Comparison of ENCODE assay signal across 18 mouse cellular contexts in the genomic region with DNA sequence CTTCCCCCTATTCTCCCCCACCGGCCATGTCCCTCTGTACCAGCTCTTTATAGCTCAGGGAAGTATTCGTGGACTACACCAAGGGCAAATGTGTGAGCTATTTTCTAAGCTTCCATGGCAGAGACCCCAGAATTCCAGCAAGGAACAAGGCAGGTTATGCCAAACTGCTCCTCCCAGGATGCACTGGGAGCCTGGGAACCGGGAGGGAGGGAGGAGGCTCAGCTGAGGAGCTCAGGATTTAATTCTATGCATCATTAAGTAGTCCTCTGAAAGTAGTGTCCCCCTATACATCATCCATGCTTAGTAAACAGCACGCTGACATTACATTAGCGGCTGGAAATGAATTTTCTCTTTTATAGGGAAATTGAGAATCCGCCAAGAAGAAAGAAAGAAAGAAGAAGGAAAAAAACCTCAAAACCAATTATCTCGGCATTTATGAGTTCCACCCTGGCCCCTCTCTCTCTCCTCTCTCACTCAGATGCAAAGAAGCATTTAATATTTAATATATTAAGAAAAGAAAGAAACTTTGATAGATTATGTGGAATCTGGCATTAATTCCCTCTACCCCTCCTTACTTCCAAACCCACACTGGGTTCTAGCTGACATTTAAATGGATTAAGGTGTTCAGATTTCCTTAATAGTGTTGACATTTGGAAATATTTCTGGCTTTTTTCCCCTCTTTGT.
DNase-seq lines count a peak whose midpoint lies in the region; ATAC-seq and TF ChIP-seq lines count a peak whose summit lies in the region.
"Had no signal": no experiment of that assay in that cellular context is flagged by ENCODE, and none has a peak within 500 bp of the region (broad histone marks: within the 10 kb centered on the region; RNA-seq: fewer than 3 reads in every experiment).

No protein-coding gene starts in this region.

- no peak for TF ChIP-seq CTCF in heart, adult 2 months (IDR thresholded peaks at IDR 0.05)

- no peak overlapping the region for H3K27ac ChIP-seq in forebrain, embryonic 15.5 days (replicated peaks)
- no peak overlapping the region for H3K27ac ChIP-seq in forebrain, embryonic 10.5 days
- H3K27ac ChIP-seq in midbrain, embryonic 11.5 days (ENCODE audit: low read depth, low read length), result no peak overlapping the region
- H3K27ac ChIP-seq in midbrain, embryonic 10.5 days (replicated peaks), result no peak overlapping the region
- no peak overlapping the region for H3K27ac ChIP-seq in midbrain, embryonic 12.5 days (replicated peaks)
- H3K27ac ChIP-seq in neural tube, embryonic 15.5 days (replicated peaks), result peak overlapping the region; percentile 63
- H3K27ac ChIP-seq in heart, adult 2 months, result no peak overlapping the region
- H3K27ac ChIP-seq: embryonic facial prominence, embryonic 13.5 days; limb, embryonic 15.5 days; lung, embryonic 15.5 days had no signal

- H3K4me1 ChIP-seq in forebrain, embryonic 15.5 days, result 0 out of 2 replicates have a peak, but pooled peaks cover 8% of the 10 kb centered on the region
- peaks cover 3% of the 10 kb centered on the region; the same call in 1 of the 2 replicates for H3K4me1 ChIP-seq in forebrain, embryonic 10.5 days
- no peaks in the 10 kb centered on the region for H3K4me1 ChIP-seq in midbrain, embryonic 11.5 days (ENCODE audit: control insufficient read depth, insufficient read depth, low read length)
- peaks cover 3% of the 10 kb centered on the region for H3K4me1 ChIP-seq in midbrain, embryonic 10.5 days
- no peaks in the 10 kb centered on the region for H3K4me1 ChIP-seq in midbrain, embryonic 12.5 days
- H3K4me1 ChIP-seq in neural tube, embryonic 15.5 days, result peaks cover 18% of the 10 kb centered on the region; the same call in 1 of the 2 replicates
- H3K4me1 ChIP-seq in heart, adult 2 months (ENCODE audit: control insufficient read depth, insufficient read depth, low read length), result no peaks in the 10 kb centered on the region
- H3K4me1 ChIP-seq: limb, embryonic 15.5 days; lung, embryonic 15.5 days had no signal

- TF ChIP-seq EP300 in heart, adult 2 months (IDR thresholded peaks at IDR 0.05; ENCODE audit: insufficient read depth, low read depth, low read length), result no peak

- no peak for TF ChIP-seq POLR2A in heart, adult 2 months (IDR thresholded peaks at IDR 0.05; ENCODE audit: insufficient read depth, low read depth, low read length)

- WGBS in forebrain, embryonic 15.5 days, result 36% methylated on average over 7 of the region's 7 CpGs
- 59% methylated on average over 7 of the region's 7 CpGs for WGBS in forebrain, embryonic 10.5 days
- 61% methylated on average over 7 of the region's 7 CpGs for WGBS in midbrain, embryonic 11.5 days
- 60% methylated on average over 7 of the region's 7 CpGs for WGBS in midbrain, embryonic 10.5 days
- 57% methylated on average over 7 of the region's 7 CpGs for WGBS in midbrain, embryonic 12.5 days
- 23% methylated on average over 7 of the region's 7 CpGs for WGBS in neural tube, embryonic 15.5 days
- 53% methylated on average over 7 of the region's 7 CpGs for WGBS in heart, adult 2 months

- H3K79me2 ChIP-seq in heart, adult 2 months (replicated peaks; ENCODE audit: control insufficient read depth, insufficient read depth, low read length), result no peaks in the 10 kb centered on the region

- H3K9ac ChIP-seq in forebrain, embryonic 15.5 days (replicated peaks), result no peak overlapping the region
- no peak overlapping the region for H3K9ac ChIP-seq in midbrain, embryonic 11.5 days (ENCODE audit: low read length)
- H3K9ac ChIP-seq in midbrain, embryonic 12.5 days (replicated peaks), result no peak overlapping the region
- H3K9ac ChIP-seq in neural tube, embryonic 15.5 days (replicated peaks), result no peak overlapping the region
- H3K9ac ChIP-seq in heart, adult 2 months (ENCODE audit: low read depth, low read length), result no peak overlapping the region
- H3K9ac ChIP-seq: embryonic facial prominence, embryonic 13.5 days; limb, embryonic 15.5 days; lung, embryonic 15.5 days had no signal

- intact Hi-C loops in heart, adult 2 months (cut with DNase I), result no loop called here

- DNase-seq in forebrain, embryonic 10.5 days (ENCODE audit: extremely low spot score, low spot score), result no peak
- DNase-seq in midbrain, embryonic 11.5 days (ENCODE audit: low spot score, missing footprints), result peak; percentile 82
- DNase-seq in midbrain, embryonic 10.5 days (ENCODE audit: low spot score), result no peak
- no peak for DNase-seq in frontal cortex, postnatal 14 days (ENCODE audit: low spot score in 2 of 2)
- no peak for DNase-seq in heart, adult 2 months
- DNase-seq: cerebellum, postnatal 25 days; gastrocnemius, postnatal 10 days; kidney, postnatal 14 days; layer of hippocampus, adult 9-11 months; thymus, adult 18-20 months had no signal

- H3K4me3 ChIP-seq in forebrain, embryonic 15.5 days, result no peak overlapping the region
- H3K4me3 ChIP-seq in forebrain, embryonic 10.5 days, result no peak overlapping the region
- no peak overlapping the region for H3K4me3 ChIP-seq in midbrain, embryonic 11.5 days (ENCODE audit: low read depth, low read length)
- no peak overlapping the region for H3K4me3 ChIP-seq in midbrain, embryonic 10.5 days
- H3K4me3 ChIP-seq in midbrain, embryonic 12.5 days, result no peak overlapping the region
- H3K4me3 ChIP-seq in neural tube, embryonic 15.5 days (replicated peaks), result no peak overlapping the region
- no peak overlapping the region for H3K4me3 ChIP-seq in heart, adult 2 months
- H3K4me3 ChIP-seq: embryonic facial prominence, embryonic 13.5 days; limb, embryonic 15.5 days; lung, embryonic 15.5 days; myocyte had no signal

- 0 out of 2 replicates have a peak overlapping the region, but pooled peaks have one; percentile 0 for H3K4me2 ChIP-seq in forebrain, embryonic 15.5 days (replicated peaks)
- no peak overlapping the region for H3K4me2 ChIP-seq in midbrain, embryonic 11.5 days
- no peak overlapping the region for H3K4me2 ChIP-seq in midbrain, embryonic 12.5 days (replicated peaks)
- H3K4me2 ChIP-seq in neural tube, embryonic 15.5 days, result peak overlapping the region; percentile 25
- H3K4me2 ChIP-seq: embryonic facial prominence, embryonic 13.5 days; heart, embryonic 11.5 days; limb, embryonic 15.5 days; lung, embryonic 15.5 days had no signal

- H3K9me3 ChIP-seq in forebrain, embryonic 15.5 days, result no peaks in the 10 kb centered on the region
- H3K9me3 ChIP-seq in forebrain, embryonic 10.5 days, result no peaks in the 10 kb centered on the region
- H3K9me3 ChIP-seq in midbrain, embryonic 11.5 days (ENCODE audit: control insufficient read depth, low read length), result no peaks in the 10 kb centered on the region
- H3K9me3 ChIP-seq in midbrain, embryonic 10.5 days (replicated peaks), result no peaks in the 10 kb centered on the region
- no peaks in the 10 kb centered on the region for H3K9me3 ChIP-seq in midbrain, embryonic 12.5 days
- no peaks in the 10 kb centered on the region for H3K9me3 ChIP-seq in neural tube, embryonic 15.5 days (replicated peaks)
- H3K9me3 ChIP-seq: embryonic facial prominence, embryonic 13.5 days; limb, embryonic 15.5 days; lung, embryonic 15.5 days had no signal

- H3K27me3 ChIP-seq in forebrain, embryonic 15.5 days, result no peaks in the 10 kb centered on the region
- H3K27me3 ChIP-seq in forebrain, embryonic 10.5 days (ENCODE audit: poor library complexity, severe bottlenecking), result no peaks in the 10 kb centered on the region
- no peaks in the 10 kb centered on the region for H3K27me3 ChIP-seq in midbrain, embryonic 11.5 days (ENCODE audit: control insufficient read depth, insufficient read depth, low read length)
- H3K27me3 ChIP-seq in midbrain, embryonic 10.5 days (ENCODE audit: low read depth, poor library complexity, severe bottlenecking), result no peaks in the 10 kb centered on the region
- H3K27me3 ChIP-seq in midbrain, embryonic 12.5 days, result no peaks in the 10 kb centered on the region
- H3K27me3 ChIP-seq in neural tube, embryonic 15.5 days (replicated peaks), result no peaks in the 10 kb centered on the region
- H3K27me3 ChIP-seq in heart, adult 2 months (ENCODE audit: control insufficient read depth, insufficient read depth, low read length), result no peaks in the 10 kb centered on the region
- H3K27me3 ChIP-seq: embryonic facial prominence, embryonic 13.5 days; limb, embryonic 15.5 days; lung, embryonic 15.5 days had no signal

- no peak for ATAC-seq in forebrain, embryonic 15.5 days (replicated peaks)
- no peak for ATAC-seq in midbrain, embryonic 11.5 days (ENCODE audit: low FRiP score)
- ATAC-seq in midbrain, embryonic 12.5 days (ENCODE audit: low FRiP score, low read depth), result peak; percentile 63; the same call in 1 of the 2 replicates
- peak; percentile 87 for ATAC-seq in neural tube, embryonic 15.5 days (ENCODE audit: low FRiP score)

- H3K36me3 ChIP-seq in forebrain, embryonic 15.5 days, result no peaks in the 10 kb centered on the region
- no peaks in the 10 kb centered on the region for H3K36me3 ChIP-seq in forebrain, embryonic 10.5 days (replicated peaks)
- H3K36me3 ChIP-seq in midbrain, embryonic 11.5 days (ENCODE audit: control insufficient read depth, insufficient read depth, low read length), result no peaks in the 10 kb centered on the region
- H3K36me3 ChIP-seq in midbrain, embryonic 10.5 days, result no peaks in the 10 kb centered on the region
- no peaks in the 10 kb centered on the region for H3K36me3 ChIP-seq in midbrain, embryonic 12.5 days
- H3K36me3 ChIP-seq in neural tube, embryonic 15.5 days, result no peaks in the 10 kb centered on the region
- H3K36me3 ChIP-seq in heart, adult 2 months (ENCODE audit: control insufficient read depth, insufficient read depth, low read length), result no peaks in the 10 kb centered on the region
- H3K36me3 ChIP-seq: embryonic facial prominence, embryonic 13.5 days; limb, embryonic 15.5 days; lung, embryonic 15.5 days had no signal

Comparison
In these comparisons a context has a peak if more than half of its experiments do, and no peak if none do; other contexts are left out.
1. ATAC-seq: peak in midbrain, embryonic 12.5 days (single experiment) and neural tube, embryonic 15.5 days (single experiment); none in forebrain, embryonic 15.5 days (single experiment) and midbrain, embryonic 11.5 days (single experiment).
2. H3K4me2 ChIP-seq: peak in forebrain, embryonic 15.5 days (single experiment) and neural tube, embryonic 15.5 days (single experiment); none in midbrain, embryonic 11.5 days (single experiment) and midbrain, embryonic 12.5 days (single experiment).